Mouse (Mus musculus) adrenal gland, postnatal 4 days (tissue): ENCODE measurements around the gene Kdm4b. TPM values are rescaled to one million over a fixed set of nuclear protein-coding genes. Genes with fewer than 3 reads are reported as not detected.

Experiments used
- DNase-seq, 2 experiments: peaks; one replicate each; pipeline ENCODE4 v3.0.0; 2021 to 2022; ENCODE audit warnings: low spot score in 2 of 2, mixed read lengths in 2 of 2
- total RNA-seq, 2 experiments: library from RNA; stranded (reverse); gene quantifications; 2 replicates each; pipeline ENCODE4 v1.2.3; 2021

The Kdm4b gene
- total RNA-seq, 2 experiments from 2014 or later: 50.1 to 54.1 TPM

- no peak for DNase-seq
Observed at GRCm38 (mm10) chr17:56340717-56341116, 14.9 kb downstream of the Kdm4b start.

GRCm38 (mm10) chr17:56343466-56343865, 17.6 kb downstream of the Kdm4b start:
- no peak for DNase-seq

- no peak for DNase-seq
Observed at GRCm38 (mm10) chr17:56345364-56345763, 19.5 kb downstream of the Kdm4b start.

GRCm38 (mm10) chr17:56348128-56348527, 22.3 kb downstream of the Kdm4b start:
- DNase-seq: no peak

GRCm38 (mm10) chr17:56348586-56348985, 22.7 kb downstream of the Kdm4b start:
- DNase-seq: no peak

GRCm38 (mm10) chr17:56350694-56351093, 24.8 kb downstream of the Kdm4b start:
- peak; percentile 59 to 63 for DNase-seq

GRCm38 (mm10) chr17:56356921-56357885, 31.3 kb downstream of the Kdm4b start:
- DNase-seq: peak in 1 of 2 experiments; percentile 47

- no peak for DNase-seq
Observed at GRCm38 (mm10) chr17:56359183-56359725, 33.4 kb downstream of the Kdm4b start.

- no peak for DNase-seq
Observed at GRCm38 (mm10) chr17:56359864-56360263, 34.0 kb downstream of the Kdm4b start.

GRCm38 (mm10) chr17:56360451-56360850, 34.6 kb downstream of the Kdm4b start:
- DNase-seq: no peak

GRCm38 (mm10) chr17:56361542-56361941, 35.7 kb downstream of the Kdm4b start:
- no peak for DNase-seq

GRCm38 (mm10) chr17:56365791-56366673, 40.2 kb downstream of the Kdm4b start:
- DNase-seq: no peak

- DNase-seq: no peak
Observed at GRCm38 (mm10) chr17:56368291-56368790, 42.5 kb downstream of the Kdm4b start.

GRCm38 (mm10) chr17:56370090-56370489, 44.2 kb downstream of the Kdm4b start:
- no peak for DNase-seq

GRCm38 (mm10) chr17:56371029-56371660, 45.3 kb downstream of the Kdm4b start:
- no peak for DNase-seq

- DNase-seq: no peak
Observed at GRCm38 (mm10) chr17:56372109-56372508, 46.2 kb downstream of the Kdm4b start.

- no peak for DNase-seq
Observed at GRCm38 (mm10) chr17:56373136-56374034, 47.5 kb downstream of the Kdm4b start.

GRCm38 (mm10) chr17:56374851-56375250, 49.0 kb downstream of the Kdm4b start:
- no peak for DNase-seq

GRCm38 (mm10) chr17:56379281-56379834, 53.5 kb downstream of the Kdm4b start:
- DNase-seq: no peak
